Mouse (Mus musculus): Measurements from ENCODE around the gene Pln. TPM values are rescaled to one million over a fixed set of nuclear protein-coding genes. Genes with fewer than 3 reads are reported as not detected.

The Pln gene
- polyA plus RNA-seq, 1 experiment from 2014 or later: 2.7 TPM

GRCm38 (mm10) chr10:53335974-53336373, 1.5 kb upstream of the Pln start:
- H3K36me3 ChIP-seq (ENCODE audit: control insufficient read depth, insufficient read depth, low read length): no peaks in the 10 kb centered on the region
- peak overlapping the region; percentile 75 for H3K27ac ChIP-seq (ENCODE audit: low read depth)
- H3K9ac ChIP-seq (ENCODE audit: low read length): no peak overlapping the region
- WGBS: 69% methylated on average over 3 of the region's 3 CpGs
- peaks cover 8% of the 10 kb centered on the region; the same call in 1 of the 2 replicates for H3K4me1 ChIP-seq (replicated peaks; ENCODE audit: control insufficient read depth, insufficient read depth, low read length)
- no peak for ATAC-seq (replicated peaks; ENCODE audit: low FRiP score, low TSS enrichment, low read depth)
- H3K9me3 ChIP-seq (ENCODE audit: control insufficient read depth, low read length): no peaks in the 10 kb centered on the region
- H3K4me2 ChIP-seq (ENCODE audit: low read length): no peak overlapping the region
- no peaks in the 10 kb centered on the region for H3K27me3 ChIP-seq (replicated peaks; ENCODE audit: control insufficient read depth, insufficient read depth, low read length)
- no peak overlapping the region for H3K4me3 ChIP-seq (ENCODE audit: low read depth, low read length)
- no peak for DNase-seq (ENCODE audit: low spot score)

GRCm38 (mm10) chr10:53339045-53339444, 1.6 kb downstream of the Pln start:
- no peak for ATAC-seq (replicated peaks; ENCODE audit: low FRiP score, low TSS enrichment, low read depth)
- H3K27ac ChIP-seq (ENCODE audit: low read depth): no peak overlapping the region
- H3K36me3 ChIP-seq (ENCODE audit: control insufficient read depth, insufficient read depth, low read length): no peaks in the 10 kb centered on the region
- peaks cover 11% of the 10 kb centered on the region; the same call in 1 of the 2 replicates for H3K4me1 ChIP-seq (replicated peaks; ENCODE audit: control insufficient read depth, insufficient read depth, low read length)
- no peak overlapping the region for H3K4me2 ChIP-seq (ENCODE audit: low read length)
- no peak for DNase-seq (ENCODE audit: low spot score)
- WGBS: 66% methylated on average over 2 of the region's 2 CpGs
- no peaks in the 10 kb centered on the region for H3K9me3 ChIP-seq (ENCODE audit: control insufficient read depth, low read length)
- H3K9ac ChIP-seq (ENCODE audit: low read length): no peak overlapping the region
- H3K27me3 ChIP-seq (replicated peaks; ENCODE audit: control insufficient read depth, insufficient read depth, low read length): no peaks in the 10 kb centered on the region
- no peak overlapping the region for H3K4me3 ChIP-seq (ENCODE audit: low read depth, low read length)

- Histone ChIP-seq H3K27me3 (replicated peaks; ENCODE audit: control insufficient read depth, insufficient read depth, low read length) (no peaks in the 10 kb centered on the region), H3K4me2 (ENCODE audit: low read length) (no peak overlapping the region), H3K9me3 (ENCODE audit: control insufficient read depth, low read length) (no peaks in the 10 kb centered on the region), H3K27ac (ENCODE audit: low read depth) (no peak overlapping the region), H3K4me1 (replicated peaks; ENCODE audit: control insufficient read depth, insufficient read depth, low read length) (peaks cover 11% of the 10 kb centered on the region; the same call in 1 of the 2 replicates), H3K4me3 (ENCODE audit: low read depth, low read length) (no peak overlapping the region), H3K36me3 (ENCODE audit: control insufficient read depth, insufficient read depth, low read length) (no peaks in the 10 kb centered on the region), H3K9ac (ENCODE audit: low read length) (no peak overlapping the region)
- WGBS: 83% methylated on average over 7 of the region's 7 CpGs
- DNase-seq (ENCODE audit: low spot score) (no peak), ATAC-seq (replicated peaks; ENCODE audit: low FRiP score, low TSS enrichment, low read depth) (no peak)
Observed at GRCm38 (mm10) chr10:53341288-53341965, 4.0 kb downstream of the Pln start.

GRCm38 (mm10) chr10:53342166-53342728, 4.8 kb downstream of the Pln start:
- no peak overlapping the region for H3K4me3 ChIP-seq (ENCODE audit: low read depth, low read length)
- ATAC-seq (replicated peaks; ENCODE audit: low FRiP score, low TSS enrichment, low read depth): no peak

GRCm38 (mm10) chr10:53343384-53343783, 5.9 kb downstream of the Pln start:
- no peak for ATAC-seq (replicated peaks; ENCODE audit: low FRiP score, low TSS enrichment, low read depth)
- H3K9me3 ChIP-seq (ENCODE audit: control insufficient read depth, low read length): no peaks in the 10 kb centered on the region
- WGBS: 30% methylated on average over 6 of the region's 6 CpGs

More at GRCm38 (mm10) chr10:53342166-53342728, 4.8 kb downstream of the Pln start:
- no peaks in the 10 kb centered on the region for H3K27me3 ChIP-seq (replicated peaks; ENCODE audit: control insufficient read depth, insufficient read depth, low read length)
- no peak overlapping the region for H3K9ac ChIP-seq (ENCODE audit: low read length)
- WGBS: 91% methylated on average over 9 of the region's 9 CpGs
- no peaks in the 10 kb centered on the region for H3K9me3 ChIP-seq (ENCODE audit: control insufficient read depth, low read length)
- H3K27ac ChIP-seq (ENCODE audit: low read depth): no peak overlapping the region
- no peak for DNase-seq (ENCODE audit: low spot score)
- H3K4me2 ChIP-seq (ENCODE audit: low read length): no peak overlapping the region
- peaks cover 9% of the 10 kb centered on the region; the same call in 1 of the 2 replicates for H3K4me1 ChIP-seq (replicated peaks; ENCODE audit: control insufficient read depth, insufficient read depth, low read length)
- H3K36me3 ChIP-seq (ENCODE audit: control insufficient read depth, insufficient read depth, low read length): peaks cover 5% of the 10 kb centered on the region; the same call in 1 of the 2 replicates

GRCm38 (mm10) chr10:53343865-53344264, 6.4 kb downstream of the Pln start:
- Histone ChIP-seq H3K9me3 (ENCODE audit: control insufficient read depth, low read length) (no peaks in the 10 kb centered on the region), H3K27me3 (replicated peaks; ENCODE audit: control insufficient read depth, insufficient read depth, low read length) (no peaks in the 10 kb centered on the region), H3K27ac (ENCODE audit: low read depth) (no peak overlapping the region), H3K4me3 (ENCODE audit: low read depth, low read length) (no peak overlapping the region), H3K9ac (ENCODE audit: low read length) (no peak overlapping the region), H3K4me1 (replicated peaks; ENCODE audit: control insufficient read depth, insufficient read depth, low read length) (peaks cover 9% of the 10 kb centered on the region; the same call in 1 of the 2 replicates), H3K4me2 (ENCODE audit: low read length) (no peak overlapping the region; the same call in 1 of the 2 replicates), H3K36me3 (ENCODE audit: control insufficient read depth, insufficient read depth, low read length) (peaks cover 8% of the 10 kb centered on the region; the same call in 1 of the 2 replicates)
- ATAC-seq (replicated peaks; ENCODE audit: low FRiP score, low TSS enrichment, low read depth): no peak
- no peak for DNase-seq (ENCODE audit: low spot score)
- 53% methylated on average over 10 of the region's 10 CpGs for WGBS

More at GRCm38 (mm10) chr10:53343384-53343783, 5.9 kb downstream of the Pln start:
- no peak overlapping the region for H3K9ac ChIP-seq (ENCODE audit: low read length)
- no peak overlapping the region for H3K4me2 ChIP-seq (ENCODE audit: low read length)
- H3K27me3 ChIP-seq (replicated peaks; ENCODE audit: control insufficient read depth, insufficient read depth, low read length): no peaks in the 10 kb centered on the region
- no peak overlapping the region for H3K27ac ChIP-seq (ENCODE audit: low read depth)
- peaks cover 9% of the 10 kb centered on the region; the same call in 1 of the 2 replicates for H3K4me1 ChIP-seq (replicated peaks; ENCODE audit: control insufficient read depth, insufficient read depth, low read length)
- H3K36me3 ChIP-seq (ENCODE audit: control insufficient read depth, insufficient read depth, low read length): peaks cover 5% of the 10 kb centered on the region; the same call in 1 of the 2 replicates
- H3K4me3 ChIP-seq (ENCODE audit: low read depth, low read length): no peak overlapping the region
- DNase-seq (ENCODE audit: low spot score): no peak

GRCm38 (mm10) chr10:53345508-53345907, 8.0 kb downstream of the Pln start:
- H3K27me3 ChIP-seq (replicated peaks; ENCODE audit: control insufficient read depth, insufficient read depth, low read length): no peaks in the 10 kb centered on the region
- H3K4me1 ChIP-seq (replicated peaks; ENCODE audit: control insufficient read depth, insufficient read depth, low read length): peaks cover 6% of the 10 kb centered on the region; the same call in 1 of the 2 replicates
- ATAC-seq (replicated peaks; ENCODE audit: low FRiP score, low TSS enrichment, low read depth) (no peak), DNase-seq (ENCODE audit: low spot score) (no peak)
- no peak overlapping the region for H3K4me2 ChIP-seq (ENCODE audit: low read length)
- H3K36me3 ChIP-seq (ENCODE audit: control insufficient read depth, insufficient read depth, low read length): peaks cover 10% of the 10 kb centered on the region; the same call in 1 of the 2 replicates
- H3K9me3 ChIP-seq (ENCODE audit: control insufficient read depth, low read length): no peaks in the 10 kb centered on the region
- H3K27ac ChIP-seq (ENCODE audit: low read depth): no peak overlapping the region
- 88% methylated on average over 4 of the region's 4 CpGs for WGBS
- H3K9ac ChIP-seq (ENCODE audit: low read length): no peak overlapping the region
- no peak overlapping the region for H3K4me3 ChIP-seq (ENCODE audit: low read depth, low read length)

GRCm38 (mm10) chr10:53346506-53346905, 9.0 kb downstream of the Pln start:
- WGBS: 53% methylated on average over 3 of the region's 3 CpGs
- Histone ChIP-seq H3K9me3 (ENCODE audit: control insufficient read depth, low read length) (no peaks in the 10 kb centered on the region), H3K4me2 (ENCODE audit: low read length) (no peak overlapping the region), H3K4me1 (replicated peaks; ENCODE audit: control insufficient read depth, insufficient read depth, low read length) (peaks cover 6% of the 10 kb centered on the region; the same call in 1 of the 2 replicates), H3K27me3 (replicated peaks; ENCODE audit: control insufficient read depth, insufficient read depth, low read length) (no peaks in the 10 kb centered on the region), H3K9ac (ENCODE audit: low read length) (no peak overlapping the region), H3K36me3 (ENCODE audit: control insufficient read depth, insufficient read depth, low read length) (peaks cover 10% of the 10 kb centered on the region; the same call in 1 of the 2 replicates), H3K27ac (ENCODE audit: low read depth) (no peak overlapping the region), H3K4me3 (ENCODE audit: low read depth, low read length) (no peak overlapping the region)
- ATAC-seq (replicated peaks; ENCODE audit: low FRiP score, low TSS enrichment, low read depth) (no peak), DNase-seq (ENCODE audit: low spot score) (no peak)

All from intestine, embryonic 14.5 days (tissue).